Mouse (Mus musculus) CH12.LX (cell line): Measurements from ENCODE around the gene Nav3.

Experiments used
- CHD2 ChIP-seq: IDR thresholded peaks from 2 replicates; pipeline ENCODE4 v1.6.1; 2011; ENCODE audit warnings: low read length, improper control_type of control experiment
- CTCF ChIP-seq, 2 experiments: IDR thresholded peaks in 1 of 2; conservative IDR thresholded peaks in 1 of 2; 2 replicates each; pipeline ENCODE4 v1.5.1; 2011 to 2012; ENCODE audit warnings: low read depth in 2 of 2, low read length in 2 of 2, improper control_type of control experiment in 1 of 2, inconsistent platforms in 1 of 2, mild to moderate bottlenecking in 1 of 2, moderate library complexity in 1 of 2
- EP300 ChIP-seq: IDR thresholded peaks from 2 replicates; pipeline ENCODE4 v1.6.1; 2011; ENCODE audit warnings: low read length, improper control_type of control experiment
- GABPA ChIP-seq: IDR thresholded peaks from 2 replicates; pipeline ENCODE4 v1.6.1; 2012; ENCODE audit warnings: low read depth, low read length, improper control_type of control experiment, inconsistent platforms; ENCODE audit not compliant: insufficient replicate concordance
- MAFK ChIP-seq: IDR thresholded peaks from 2 replicates; pipeline ENCODE4 v1.6.1; 2011; ENCODE audit warnings: low read length, improper control_type of control experiment; ENCODE audit not compliant: insufficient replicate concordance
- MAX ChIP-seq: IDR thresholded peaks from 2 replicates; pipeline ENCODE4 v1.6.1; 2011; ENCODE audit warnings: low read length, improper control_type of control experiment
- POLR2A ChIP-seq: IDR thresholded peaks from 2 replicates; pipeline ENCODE4 v1.6.1; 2011; ENCODE audit warnings: low read depth, mild to moderate bottlenecking, improper control_type of control experiment, low read length
- TCF12 ChIP-seq: IDR thresholded peaks from 2 replicates; pipeline ENCODE4 v1.6.1; 2014; ENCODE audit warnings: low read depth, mild to moderate bottlenecking, inconsistent platforms, low read length, improper control_type of control experiment
- ZC3H11A ChIP-seq: IDR thresholded peaks from 2 replicates; pipeline ENCODE4 v1.6.1; 2012; ENCODE audit warnings: low read depth, mild to moderate bottlenecking, inconsistent platforms, low read length, improper control_type of control experiment

DNA sequence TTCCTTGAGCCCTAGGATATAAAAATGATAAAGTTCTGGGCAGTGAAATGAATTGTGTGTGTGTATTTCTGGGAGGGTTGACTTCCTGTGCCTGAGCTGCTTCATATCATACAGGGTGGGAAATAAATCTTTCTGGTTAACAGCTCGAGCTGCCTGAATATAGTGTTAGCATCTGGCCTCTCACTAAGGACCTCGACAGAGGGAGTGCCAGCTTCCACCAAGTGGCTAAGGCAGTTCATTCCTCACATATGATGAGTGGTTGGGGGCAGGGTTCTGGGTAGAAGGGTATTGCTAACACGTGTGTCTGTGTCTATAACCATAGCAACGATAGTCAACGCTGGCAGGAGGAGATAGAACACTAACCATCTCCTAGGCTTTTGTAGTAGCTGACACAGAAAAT lies 295.1 kb downstream of the Nav3 start:
- TF ChIP-seq CHD2: no peak
- TF ChIP-seq CTCF (conservative IDR thresholded peaks at IDR 0.05 in 1 of 2, IDR thresholded peaks at IDR 0.05 in 1 of 2; ENCODE audit: low read depth in 2 of 2, low read length in 2 of 2): no peak
- no peak for TF ChIP-seq POLR2A
- no peak for TF ChIP-seq MAFK
- TF ChIP-seq GABPA: no peak
- TF ChIP-seq MAX: no peak
- TF ChIP-seq ZC3H11A: no peak
- TF ChIP-seq EP300: no peak
- no peak for TF ChIP-seq TCF12
